Mouse (Mus musculus): Measurements from ENCODE around the gene Gsto1.

The Gsto1 gene

GRCm38 (mm10) chr19:47890489-47891130, 35.8 kb downstream of the Gsto1 start:
- no peak for DNase-seq (ENCODE audit: low read depth, low spot score)

- no peak for DNase-seq (ENCODE audit: low read depth, low spot score)
Observed at GRCm38 (mm10) chr19:47891562-47892312, 37.0 kb downstream of the Gsto1 start.

- DNase-seq (ENCODE audit: low read depth, low spot score) = no peak
Observed at GRCm38 (mm10) chr19:47893092-47893491, 38.3 kb downstream of the Gsto1 start.

- DNase-seq (ENCODE audit: low read depth, low spot score) = no peak
Observed at GRCm38 (mm10) chr19:47898472-47899079, 43.8 kb downstream of the Gsto1 start.

- DNase-seq (ENCODE audit: low read depth, low spot score) = no peak
Observed at GRCm38 (mm10) chr19:47900012-47900411, 45.2 kb downstream of the Gsto1 start.

GRCm38 (mm10) chr19:47900558-47900957, 45.8 kb downstream of the Gsto1 start:
- no peak for DNase-seq (ENCODE audit: low read depth, low spot score)

- no peak for DNase-seq (ENCODE audit: low read depth, low spot score)
Observed at GRCm38 (mm10) chr19:47902316-47903201, 47.8 kb downstream of the Gsto1 start.

- no peak for DNase-seq (ENCODE audit: low read depth, low spot score)
Observed at GRCm38 (mm10) chr19:47903679-47904078, 48.9 kb downstream of the Gsto1 start.

- DNase-seq (ENCODE audit: low read depth, low spot score) = no peak
Observed at GRCm38 (mm10) chr19:47905081-47905480, 50.3 kb downstream of the Gsto1 start.

- no peak for DNase-seq (ENCODE audit: low read depth, low spot score)
Observed at GRCm38 (mm10) chr19:47905603-47906002, 50.8 kb downstream of the Gsto1 start.

GRCm38 (mm10) chr19:47907596-47907995, 52.8 kb downstream of the Gsto1 start:
- no peak for DNase-seq (ENCODE audit: low read depth, low spot score)

- no peak for DNase-seq (ENCODE audit: low read depth, low spot score)
Observed at GRCm38 (mm10) chr19:47908961-47909371, 54.2 kb downstream of the Gsto1 start.

GRCm38 (mm10) chr19:47909387-47910116, 54.8 kb downstream of the Gsto1 start:
- DNase-seq (ENCODE audit: low read depth, low spot score) = peak; percentile 36

- no peak for DNase-seq (ENCODE audit: low read depth, low spot score)
Observed at GRCm38 (mm10) chr19:47910117-47910618, 55.4 kb downstream of the Gsto1 start.

GRCm38 (mm10) chr19:47910751-47911150, 56.0 kb downstream of the Gsto1 start:
- DNase-seq (ENCODE audit: low read depth, low spot score) = no peak

- no peak for DNase-seq (ENCODE audit: low read depth, low spot score)
Observed at GRCm38 (mm10) chr19:47913344-47913743, 58.6 kb downstream of the Gsto1 start.

GRCm38 (mm10) chr19:47914191-47914590, 59.4 kb downstream of the Gsto1 start:
- DNase-seq (ENCODE audit: low read depth, low spot score) = no peak

Data from retina, postnatal 7 days (tissue).